Mouse (Mus musculus) stomach, embryonic 14.5 days (tissue): Measurements from ENCODE around the gene Pctp. TPM values are rescaled to one million over a fixed set of nuclear protein-coding genes. Genes with fewer than 3 reads are reported as not detected.

Experiments
- ATAC-seq: fragments of 200-750 bp; cut with Nextera tagmentation; 2 replicates; pipeline ENCODE4 v1.8.0; 2017; ENCODE audit warnings: low read depth, moderate TSS enrichment; ENCODE audit not compliant: insufficient number of reproducible peaks, insufficient read depth, low FRiP score
- H3K27ac ChIP-seq: fragments of 300-500 bp; sonication (generic); 2 replicates; pipeline ENCODE4 v1.5.1; 2014; ENCODE audit warnings: mild to moderate bottlenecking, low read length, moderate library complexity, mixed read lengths
- H3K27me3 ChIP-seq: fragments of 300-500 bp; sonication (generic); 2 replicates; pipeline ENCODE4 v1.6.1; 2014; ENCODE audit warnings: low read length, control low read depth, mixed read lengths; ENCODE audit not compliant: control insufficient read depth, insufficient read depth
- H3K36me3 ChIP-seq: fragments of 300-500 bp; sonication (generic); 2 replicates; pipeline ENCODE4 v1.6.1; 2014; ENCODE audit warnings: mild to moderate bottlenecking, control low read depth, low read length, moderate library complexity, mixed read lengths; ENCODE audit not compliant: control insufficient read depth, insufficient read depth
- H3K4me1 ChIP-seq: fragments of 300-500 bp; sonication (generic); 2 replicates; pipeline ENCODE4 v1.6.1; 2014; ENCODE audit warnings: low read length, control low read depth, mixed read lengths; ENCODE audit not compliant: control insufficient read depth, insufficient read depth
- H3K4me2 ChIP-seq: fragments of 300-500 bp; sonication (generic); replicated peaks from 2 replicates; pipeline ENCODE4 v1.6.1; 2014; ENCODE audit warnings: low read depth, low read length, control low read depth
- H3K4me3 ChIP-seq: fragments of 300-500 bp; sonication (generic); 2 replicates; pipeline ENCODE4 v1.5.1; 2014; ENCODE audit warnings: low read depth, low read length, control low read depth
- H3K9ac ChIP-seq: fragments of 300-500 bp; sonication (generic); replicated peaks from 2 replicates; pipeline ENCODE4 v1.6.1; 2014; ENCODE audit warnings: low read depth, mild to moderate bottlenecking, control low read depth, low read length, moderate library complexity, mixed read lengths
- H3K9me3 ChIP-seq: fragments of 300-500 bp; sonication (generic); 2 replicates; pipeline ENCODE4 v1.6.1; 2016; ENCODE audit warnings: low read depth, low read length, control low read depth; ENCODE audit not compliant: control insufficient read depth
- WGBS: fragments of 180-500 bp; shearing (Covaris S2); extraction: QIAGEN DNeasy Blood & Tissue Kit; methylation state at CpG from one replicate; pipeline ENCODE4 v1.1.7; 2014; 5-methylcytosine and 5-hydroxymethylcytosine counted together
- polyA plus RNA-seq: library from polyadenylated mRNA; unstranded; fragments of >200 nt; fragmentation: Nextera tagmentation; extraction: Ambion mirVana; gene quantifications from 2 replicates; pipeline ENCODE4 v1.2.1, GENCODE M21; 2014

Gene Pctp
- polyA plus RNA-seq, 1 experiment from 2014 or later, result 7.0 TPM

DNA sequence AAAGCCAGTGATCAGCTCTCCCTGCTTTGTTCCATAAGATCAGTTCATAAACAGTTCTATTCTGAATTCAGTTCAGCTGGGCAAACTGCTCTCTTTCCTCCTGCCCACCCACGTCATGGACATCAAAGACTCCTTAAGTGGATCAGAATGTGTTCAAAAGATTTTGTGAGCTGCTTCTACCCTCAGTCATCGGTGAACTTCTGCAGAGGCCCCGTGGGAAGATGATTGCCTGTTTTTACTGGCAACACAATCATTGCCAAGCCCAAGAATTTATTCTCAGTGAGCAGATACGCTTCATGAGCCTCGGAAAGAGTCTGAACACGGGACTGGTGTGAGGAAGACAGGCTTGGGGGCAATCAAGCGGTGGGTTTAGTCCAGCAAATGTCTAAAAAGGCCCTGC is 24.5 kb upstream of the Pctp start:
- H3K9me3 ChIP-seq, result no peaks in the 10 kb centered on the region
- H3K4me3 ChIP-seq, result no peak overlapping the region
- H3K27me3 ChIP-seq, result no peaks in the 10 kb centered on the region; the same call in 1 of the 2 replicates
- no peak overlapping the region for H3K4me2 ChIP-seq
- peaks cover 13% of the 10 kb centered on the region; the same call in 1 of the 2 replicates for H3K4me1 ChIP-seq
- no peak overlapping the region for H3K9ac ChIP-seq
- H3K27ac ChIP-seq, result no peak overlapping the region
- no peak for ATAC-seq
- 67% methylated on average over 7 of the region's 7 CpGs for WGBS
- H3K36me3 ChIP-seq, result no peaks in the 10 kb centered on the region

DNA sequence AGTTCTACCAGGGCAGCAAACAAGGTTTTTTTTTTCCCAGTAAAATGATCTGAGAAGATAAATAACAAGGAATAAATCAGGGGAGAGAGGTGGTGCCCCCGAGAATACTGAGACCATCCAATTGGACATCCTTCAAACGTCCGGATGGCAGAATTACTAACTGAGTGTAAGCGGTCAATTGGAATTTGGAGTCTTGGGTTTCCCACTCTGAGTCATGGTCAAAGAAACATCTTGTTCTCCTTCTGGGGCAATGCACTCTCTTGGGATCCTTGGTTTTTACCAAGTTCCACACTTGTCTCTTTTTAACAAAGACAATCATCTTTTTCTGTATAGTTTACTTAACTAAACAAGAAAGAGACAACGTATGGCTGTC is 24.1 kb upstream of the Pctp start:
- 55% methylated on average over 5 of the region's 5 CpGs for WGBS
- Histone ChIP-seq H3K9me3 (no peaks in the 10 kb centered on the region), H3K27ac (no peak overlapping the region), H3K36me3 (no peaks in the 10 kb centered on the region), H3K4me2 (no peak overlapping the region), H3K9ac (no peak overlapping the region), H3K27me3 (no peaks in the 10 kb centered on the region; the same call in 1 of the 2 replicates), H3K4me1 (peaks cover 13% of the 10 kb centered on the region; the same call in 1 of the 2 replicates), H3K4me3 (no peak overlapping the region)
- ATAC-seq, result no peak

DNA sequence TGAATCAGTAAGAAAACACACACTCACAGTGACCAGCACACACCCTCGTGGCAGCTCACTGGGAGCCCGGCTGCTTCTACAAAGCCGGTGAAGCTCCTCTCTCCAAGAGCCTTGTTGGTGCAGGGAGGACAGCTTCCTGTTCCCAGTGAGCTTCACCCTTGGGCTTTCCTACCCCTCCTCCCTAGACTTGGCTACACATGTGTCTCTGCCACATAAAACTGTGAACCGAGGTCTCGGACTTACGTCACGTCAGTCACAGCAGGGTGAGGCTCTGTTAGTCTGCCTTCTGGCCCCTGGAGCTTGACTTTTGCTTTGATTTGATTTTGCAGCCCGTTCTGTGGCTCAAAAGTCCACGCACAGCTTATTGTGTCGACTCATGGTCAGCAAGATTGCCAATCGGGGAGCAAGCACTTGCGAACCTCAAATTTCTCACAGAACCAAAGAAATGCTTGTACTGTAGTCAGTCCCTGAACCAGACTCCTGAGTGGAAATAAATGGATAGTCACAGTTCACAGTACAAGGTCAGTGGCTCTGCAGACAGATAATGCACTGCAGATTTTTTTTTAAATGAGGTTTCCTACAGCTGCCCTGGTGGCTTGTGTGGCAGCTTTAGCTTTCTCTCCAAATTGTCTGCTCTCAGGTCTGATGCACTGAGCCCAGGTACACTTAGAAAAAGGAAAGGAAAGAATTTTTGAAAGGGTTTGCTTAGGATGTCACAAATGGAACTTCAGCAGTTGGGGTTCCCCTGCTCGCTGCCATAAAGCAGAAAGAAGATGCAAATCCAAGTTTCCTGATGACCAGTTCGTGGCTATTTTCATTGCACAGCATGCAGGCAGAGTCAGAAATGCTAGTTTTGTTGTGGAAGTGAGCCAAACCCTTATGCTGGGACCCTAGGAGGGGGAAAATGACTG is 23.5 kb upstream of the Pctp start:
- 0 out of 2 replicates have a peak overlapping the region, but pooled peaks have one; percentile 2 for H3K4me2 ChIP-seq
- H3K36me3 ChIP-seq, result no peaks in the 10 kb centered on the region
- no peaks in the 10 kb centered on the region for H3K27me3 ChIP-seq
- no peak for ATAC-seq
- H3K4me3 ChIP-seq, result no peak overlapping the region
- no peak overlapping the region for H3K9ac ChIP-seq
- peaks cover 8% of the 10 kb centered on the region; the same call in 1 of the 2 replicates for H3K4me1 ChIP-seq
- no peak overlapping the region for H3K27ac ChIP-seq
- 64% methylated on average over 14 of the region's 14 CpGs for WGBS
- H3K9me3 ChIP-seq, result no peaks in the 10 kb centered on the region

DNA sequence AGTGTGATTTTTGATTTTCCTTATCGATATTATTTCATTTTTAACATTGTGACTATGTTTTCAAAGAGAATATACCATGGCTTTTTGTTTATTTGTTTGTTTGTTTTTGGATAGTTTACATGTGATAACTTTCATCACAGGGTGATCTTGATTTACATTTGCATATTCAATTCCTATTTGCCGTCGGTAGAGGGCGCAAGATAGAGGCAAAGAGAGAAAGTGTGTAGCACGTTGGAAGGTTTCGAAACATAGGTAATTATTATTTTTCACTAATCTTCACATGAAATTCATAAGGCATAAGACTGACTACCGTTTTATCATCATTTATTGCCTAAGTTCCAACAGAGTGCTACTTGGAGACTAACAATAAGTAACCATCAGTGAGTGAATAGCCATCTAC is 16.5 kb upstream of the Pctp start:
- WGBS, result 17% methylated on average over 7 of the region's 7 CpGs
- Histone ChIP-seq H3K27me3 (no peaks in the 10 kb centered on the region), H3K36me3 (no peaks in the 10 kb centered on the region), H3K9me3 (no peaks in the 10 kb centered on the region), H3K9ac (no peak overlapping the region), H3K4me1 (no peaks in the 10 kb centered on the region), H3K27ac (no peak overlapping the region), H3K4me3 (no peak overlapping the region), H3K4me2 (no peak overlapping the region)
- no peak for ATAC-seq

DNA sequence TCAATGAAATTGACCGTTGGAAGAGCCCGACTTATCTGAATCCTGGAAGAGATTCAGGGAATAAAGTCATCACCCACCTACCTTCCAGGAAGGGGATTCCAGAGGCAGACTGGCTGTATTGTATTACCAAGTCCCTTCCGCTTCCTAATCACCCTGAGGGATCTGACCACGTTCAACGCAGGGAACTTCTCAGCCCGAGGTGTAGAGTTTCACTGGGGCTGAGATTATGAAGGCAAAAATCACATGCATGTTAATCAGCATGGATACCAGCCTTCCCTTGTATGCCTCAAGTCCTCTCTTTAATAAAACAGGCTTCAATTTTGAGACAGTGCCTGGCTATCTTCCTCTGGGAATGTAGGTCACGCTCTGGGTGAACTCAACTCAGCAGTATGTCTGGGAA is 12.6 kb upstream of the Pctp start:
- no peak overlapping the region for H3K4me3 ChIP-seq
- no peak overlapping the region for H3K4me2 ChIP-seq
- no peaks in the 10 kb centered on the region for H3K4me1 ChIP-seq
- no peaks in the 10 kb centered on the region for H3K9me3 ChIP-seq
- no peaks in the 10 kb centered on the region for H3K36me3 ChIP-seq
- no peak overlapping the region for H3K27ac ChIP-seq
- no peak for ATAC-seq
- WGBS, result 63% methylated on average over 7 of the region's 7 CpGs
- no peaks in the 10 kb centered on the region for H3K27me3 ChIP-seq
- no peak overlapping the region for H3K9ac ChIP-seq

DNA sequence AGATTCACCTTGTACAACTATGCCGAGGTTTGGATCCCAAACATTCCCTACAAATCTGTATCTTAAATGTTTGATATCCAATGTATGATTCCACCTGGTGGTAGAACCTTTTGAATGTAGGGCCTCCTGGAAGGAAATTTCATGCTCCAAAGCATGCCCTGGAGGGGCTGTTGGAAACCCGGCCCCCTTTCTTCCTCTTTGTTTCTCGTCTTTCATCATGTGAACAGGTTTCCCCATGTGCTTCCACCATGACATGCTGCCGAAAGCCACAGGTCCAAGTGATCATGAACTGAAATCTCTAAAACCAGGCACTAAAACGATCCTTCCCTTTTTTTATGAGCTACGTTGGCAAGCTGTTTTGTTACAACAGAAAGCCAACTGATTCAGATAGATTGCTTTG is 11.0 kb upstream of the Pctp start:
- 90% methylated on average over 6 of the region's 6 CpGs for WGBS
- no peak overlapping the region for H3K4me2 ChIP-seq
- no peaks in the 10 kb centered on the region for H3K27me3 ChIP-seq
- H3K4me3 ChIP-seq, result no peak overlapping the region
- no peaks in the 10 kb centered on the region for H3K4me1 ChIP-seq
- no peaks in the 10 kb centered on the region for H3K9me3 ChIP-seq
- no peak overlapping the region for H3K27ac ChIP-seq
- H3K36me3 ChIP-seq, result no peaks in the 10 kb centered on the region
- ATAC-seq, result no peak
- H3K9ac ChIP-seq, result no peak overlapping the region

DNA sequence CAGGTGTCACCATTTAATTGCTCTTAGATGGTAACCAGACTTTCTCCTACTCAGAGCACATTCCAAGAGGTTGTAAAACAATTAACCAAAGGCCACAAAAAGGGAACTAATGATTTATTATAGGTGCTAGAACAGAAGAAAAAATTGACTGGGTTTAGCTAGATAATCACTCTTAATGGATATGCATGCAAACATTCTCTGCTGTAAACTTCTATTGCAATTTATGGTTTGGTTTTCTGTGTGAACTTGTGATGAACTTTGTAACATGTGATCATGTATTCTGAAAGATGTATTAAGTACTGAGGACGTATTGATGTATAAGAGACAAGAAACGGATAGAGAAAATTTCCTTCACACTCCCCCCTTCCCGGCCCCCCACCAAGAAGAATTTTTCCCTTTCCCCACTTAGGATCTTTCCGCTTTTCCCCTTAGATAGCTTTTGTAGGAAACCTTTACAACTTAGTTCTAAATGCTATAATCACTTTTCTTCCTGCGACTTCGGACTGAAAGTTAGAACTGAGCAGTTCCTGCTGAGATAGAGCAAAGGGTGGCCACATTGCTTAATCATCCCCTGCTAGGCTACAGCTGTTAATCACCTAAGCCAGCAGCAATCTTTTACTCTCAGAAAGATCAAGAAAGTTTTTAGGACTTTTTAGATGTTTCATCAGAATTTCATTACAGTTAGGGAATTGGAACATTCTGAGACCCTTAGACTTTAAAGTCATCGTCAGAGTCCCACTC is 5.3 kb upstream of the Pctp start:
- H3K27ac ChIP-seq, result no peak overlapping the region
- H3K36me3 ChIP-seq, result no peaks in the 10 kb centered on the region
- no peak overlapping the region for H3K4me3 ChIP-seq
- no peak overlapping the region for H3K4me2 ChIP-seq
- H3K27me3 ChIP-seq, result no peaks in the 10 kb centered on the region
- H3K9me3 ChIP-seq, result no peaks in the 10 kb centered on the region
- ATAC-seq, result no peak
- no peak overlapping the region for H3K9ac ChIP-seq
- WGBS, result 24% methylated on average over 7 of the region's 7 CpGs
- no peaks in the 10 kb centered on the region for H3K4me1 ChIP-seq

DNA sequence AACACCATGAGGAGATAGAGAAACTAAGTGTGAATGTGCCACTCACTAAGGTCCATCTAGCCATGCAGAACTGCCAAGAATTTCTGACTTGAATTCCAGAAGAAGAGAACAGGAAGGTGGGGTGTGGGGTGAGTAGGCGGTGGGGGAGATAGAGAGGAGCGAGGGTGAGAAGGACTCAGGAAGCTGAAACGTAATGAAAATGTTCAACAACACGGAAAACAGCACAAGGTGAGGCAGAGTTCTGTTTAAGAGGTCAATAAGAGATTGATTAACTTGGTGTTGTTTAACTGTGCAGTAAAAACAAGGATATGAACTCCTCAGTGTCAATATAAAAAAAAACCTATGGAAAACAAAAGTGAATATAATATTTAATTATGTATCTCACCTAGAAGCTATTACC is 3.4 kb upstream of the Pctp start:
- H3K27me3 ChIP-seq, result no peaks in the 10 kb centered on the region
- H3K27ac ChIP-seq, result no peak overlapping the region
- H3K4me3 ChIP-seq, result no peak overlapping the region
- no peak for ATAC-seq
- 62% methylated on average over 4 of the region's 4 CpGs for WGBS
- no peaks in the 10 kb centered on the region for H3K9me3 ChIP-seq
- H3K9ac ChIP-seq, result no peak overlapping the region
- 0 out of 2 replicates have a peak, but pooled peaks cover 4% of the 10 kb centered on the region for H3K4me1 ChIP-seq
- no peak overlapping the region for H3K4me2 ChIP-seq
- H3K36me3 ChIP-seq, result no peaks in the 10 kb centered on the region
